Mouse (Mus musculus): Measurements from ENCODE around the gene Hspa1b. TPM values are rescaled to one million over a fixed set of nuclear protein-coding genes. Genes with fewer than 3 reads are reported as not detected.
"Not testable (repeated sequence)": the region's sequence is repeated elsewhere in the genome, so short reads cannot be mapped to it uniquely, and the experiment has no call there.

Gene Hspa1b
- polyA plus RNA-seq (2015; fragmentation: Nextera tagmentation; extraction: Ambion mirVana): 3.0 TPM in 2 replicates

- H3K27me3 ChIP-seq (ENCODE audit: control insufficient read depth, insufficient read depth, low read length); H3K36me3 ChIP-seq (ENCODE audit: control insufficient read depth, insufficient read depth, low read length); H3K9me3 ChIP-seq (ENCODE audit: control insufficient read depth, low read length); H3K4me1 ChIP-seq (replicated peaks; ENCODE audit: control insufficient read depth, insufficient read depth): not testable (repeated sequence)
- ATAC-seq (ENCODE audit: low FRiP score, low TSS enrichment): peak; percentile 93
- under 1% methylated on average over 26 of the region's 32 CpGs for WGBS
- Histone ChIP-seq H3K9ac (ENCODE audit: low read length) (peak within 1 kb of the TSS; percentile 68), H3K4me2 (replicated peaks; ENCODE audit: low read depth) (peak within 1 kb of the TSS; percentile 68), H3K4me3 (ENCODE audit: low read depth, low read length) (peak within 1 kb of the TSS; percentile 51), H3K27ac (replicated peaks) (peak within 1 kb of the TSS; percentile 98)
- peak; percentile 79 for DNase-seq (ENCODE audit: low spot score)
Measured at GRCm38 (mm10) chr17:34959130-34959778, at the start of gene Hspa1b. TSS of gene Hspa1b (minus strand) at chr17:34959238.

- no peak for TF ChIP-seq EP300 (optimal IDR thresholded peaks at IDR 0.05)
- TF ChIP-seq CTCF (IDR thresholded peaks at IDR 0.05; ENCODE audit: low read depth): peak; percentile 49
- DNase-seq (ENCODE audit: low spot score): no peak
- H3K27ac ChIP-seq (replicated peaks): no peak overlapping the region
- no peak overlapping the region for H3K4me3 ChIP-seq (ENCODE audit: low read depth, low read length)
- no peak for ATAC-seq (ENCODE audit: low FRiP score, low TSS enrichment)
- 95% methylated on average over 7 of the region's 7 CpGs for WGBS
- no peaks in the 10 kb centered on the region for H3K27me3 ChIP-seq (ENCODE audit: control insufficient read depth, insufficient read depth, low read length)
- H3K4me1 ChIP-seq (replicated peaks; ENCODE audit: control insufficient read depth, insufficient read depth): peaks cover 4% of the 10 kb centered on the region
- no peak overlapping the region for H3K9ac ChIP-seq (ENCODE audit: low read length)
- H3K36me3 ChIP-seq (ENCODE audit: control insufficient read depth, insufficient read depth, low read length): peaks cover 34% of the 10 kb centered on the region
- no peaks in the 10 kb centered on the region for H3K9me3 ChIP-seq (ENCODE audit: control insufficient read depth, low read length)
- H3K4me2 ChIP-seq (replicated peaks; ENCODE audit: low read depth): no peak overlapping the region
Measured at GRCm38 (mm10) chr17:35007387-35007991, 48.5 kb upstream of the Hspa1b start.

GRCm38 (mm10) chr17:35005902-35006301, 46.9 kb upstream of the Hspa1b start:
- not testable (repeated sequence) for H3K27me3 ChIP-seq (ENCODE audit: control insufficient read depth, insufficient read depth, low read length); ATAC-seq (ENCODE audit: low FRiP score, low TSS enrichment); H3K4me2 ChIP-seq (replicated peaks; ENCODE audit: low read depth); H3K4me3 ChIP-seq (ENCODE audit: low read depth, low read length); H3K9ac ChIP-seq (ENCODE audit: low read length); DNase-seq (ENCODE audit: low spot score); H3K9me3 ChIP-seq (ENCODE audit: control insufficient read depth, low read length); H3K27ac ChIP-seq (replicated peaks); H3K4me1 ChIP-seq (replicated peaks; ENCODE audit: control insufficient read depth, insufficient read depth)
- H3K36me3 ChIP-seq (ENCODE audit: control insufficient read depth, insufficient read depth, low read length): peaks cover 22% of the 10 kb centered on the region
- 96% methylated on average over 4 of the region's 5 CpGs for WGBS

DNA sequence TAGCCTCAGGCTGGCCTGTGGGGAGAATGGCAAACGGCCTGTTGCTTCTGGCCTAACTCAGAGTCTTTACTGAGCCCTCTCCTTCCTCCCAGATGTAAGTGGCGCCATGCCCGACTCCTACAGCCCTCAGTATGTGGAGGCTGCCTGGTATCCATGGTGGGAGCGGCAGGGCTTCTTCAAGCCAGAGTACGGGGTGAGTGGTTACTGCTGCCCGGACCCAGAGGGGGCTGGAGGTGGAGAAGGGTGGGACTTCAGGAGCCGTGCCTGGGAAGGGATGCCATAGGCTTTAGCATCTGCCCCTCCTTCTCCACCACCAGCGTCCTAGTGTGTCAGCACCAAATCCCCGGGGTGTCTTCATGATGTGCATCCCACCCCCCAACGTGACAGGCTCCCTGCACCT, 46.1 kb upstream of the Hspa1b start:
- Histone ChIP-seq H3K4me3 (ENCODE audit: low read depth, low read length) (no peak overlapping the region), H3K4me2 (replicated peaks; ENCODE audit: low read depth) (no peak overlapping the region), H3K36me3 (ENCODE audit: control insufficient read depth, insufficient read depth, low read length) (peaks cover 14% of the 10 kb centered on the region), H3K9ac (ENCODE audit: low read length) (no peak overlapping the region), H3K27me3 (ENCODE audit: control insufficient read depth, insufficient read depth, low read length) (no peaks in the 10 kb centered on the region), H3K27ac (replicated peaks) (no peak overlapping the region), H3K4me1 (replicated peaks; ENCODE audit: control insufficient read depth, insufficient read depth) (peaks cover 9% of the 10 kb centered on the region), H3K9me3 (ENCODE audit: control insufficient read depth, low read length) (no peaks in the 10 kb centered on the region)
- TF ChIP-seq CTCF (IDR thresholded peaks at IDR 0.05; ENCODE audit: low read depth) (no peak), EP300 (optimal IDR thresholded peaks at IDR 0.05) (no peak)
- ATAC-seq (ENCODE audit: low FRiP score, low TSS enrichment) (no peak), DNase-seq (ENCODE audit: low spot score) (no peak)
- WGBS: 90% methylated on average over 10 of the region's 10 CpGs

DNA sequence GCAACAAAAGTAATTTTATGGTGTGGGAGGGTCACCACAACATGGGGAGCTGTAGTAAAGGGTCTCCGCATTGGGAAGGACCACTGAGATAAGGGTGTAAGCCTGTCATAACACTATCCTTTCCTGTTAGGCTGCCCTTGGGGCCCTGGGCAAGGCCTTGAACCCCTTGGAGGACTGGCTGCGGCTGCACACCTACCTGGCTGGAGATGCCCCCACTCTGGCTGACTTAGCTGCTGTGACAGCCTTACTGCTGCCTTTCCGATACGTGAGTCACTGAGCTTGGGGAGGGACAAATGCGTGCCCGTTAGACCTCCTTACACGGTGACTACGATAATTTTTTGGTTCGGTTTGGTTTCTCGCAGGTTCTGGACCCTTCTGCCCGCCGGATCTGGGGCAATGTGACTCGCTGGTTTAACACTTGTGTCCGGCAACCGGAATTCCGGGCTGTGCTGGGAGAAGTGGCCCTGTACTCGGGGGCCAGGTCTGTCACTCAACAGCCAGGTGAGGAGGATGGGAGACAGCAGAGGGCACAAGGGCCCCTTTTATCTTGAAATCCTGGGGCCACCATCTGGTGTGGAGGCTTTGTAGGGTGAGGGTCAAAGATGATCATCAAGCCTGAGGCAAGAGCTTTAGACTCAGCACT, 45.2 kb upstream of the Hspa1b start:
- no peak overlapping the region for H3K4me3 ChIP-seq (ENCODE audit: low read depth, low read length)
- no peak overlapping the region for H3K4me2 ChIP-seq (replicated peaks; ENCODE audit: low read depth)
- TF ChIP-seq EP300 (optimal IDR thresholded peaks at IDR 0.05) (no peak), CTCF (IDR thresholded peaks at IDR 0.05; ENCODE audit: low read depth) (no peak)
- 96% methylated on average over 17 of the region's 17 CpGs for WGBS
- H3K27ac ChIP-seq (replicated peaks): no peak overlapping the region
- H3K9me3 ChIP-seq (ENCODE audit: control insufficient read depth, low read length): no peaks in the 10 kb centered on the region
- ATAC-seq (ENCODE audit: low FRiP score, low TSS enrichment) (no peak), DNase-seq (ENCODE audit: low spot score) (no peak)
- no peak overlapping the region for H3K9ac ChIP-seq (ENCODE audit: low read length)
- H3K36me3 ChIP-seq (ENCODE audit: control insufficient read depth, insufficient read depth, low read length): peaks cover 14% of the 10 kb centered on the region
- H3K27me3 ChIP-seq (ENCODE audit: control insufficient read depth, insufficient read depth, low read length): no peaks in the 10 kb centered on the region
- H3K4me1 ChIP-seq (replicated peaks; ENCODE audit: control insufficient read depth, insufficient read depth): peaks cover 9% of the 10 kb centered on the region
